Mouse (Mus musculus) fat pad, adult 2 months (tissue): Measurements from ENCODE around the gene Tceal9.
"Not testable (repeated sequence)": the region's sequence is repeated elsewhere in the genome, so short reads cannot be mapped to it uniquely, and the experiment has no call there.

Experiments used
- DNase-seq: peaks from one replicate; pipeline ENCODE4 v3.0.0-alpha.2; 2011; ENCODE audit warnings: low read depth, low spot score; ENCODE audit errors: extremely low read depth

Gene Tceal9

DNA sequence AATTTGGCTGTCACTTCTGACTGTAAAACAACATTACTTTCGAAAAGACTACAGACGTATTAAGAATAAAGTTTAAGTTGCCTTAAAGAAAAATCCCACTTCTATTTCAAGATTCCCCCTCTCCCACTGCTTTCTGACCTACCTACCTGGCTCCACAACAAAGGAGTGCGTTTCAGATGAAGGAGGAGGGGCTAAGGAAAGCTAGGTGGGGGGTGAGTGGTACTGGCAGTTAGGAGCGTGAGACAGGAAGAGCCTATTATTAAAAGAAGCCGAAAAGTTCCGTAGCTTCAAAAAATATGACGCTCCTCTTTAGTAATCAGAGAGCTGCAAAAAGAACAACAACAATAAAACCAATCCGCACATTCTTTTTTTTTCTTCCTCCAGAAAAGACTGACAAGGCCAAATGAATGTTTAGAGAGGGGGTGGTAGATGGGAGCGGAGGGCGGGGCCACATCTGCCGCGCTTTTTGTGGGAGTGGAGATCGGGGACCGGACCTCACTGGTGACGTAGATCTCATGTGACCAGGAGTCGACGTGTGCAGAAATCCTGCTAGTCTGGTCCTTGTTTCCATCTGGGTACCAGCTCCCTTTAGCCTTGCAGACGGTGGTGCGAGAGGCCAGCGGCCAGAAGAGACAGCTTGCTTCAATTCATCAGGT lies at the start of gene Tceal9:
Gene Tceal9, plus strand, starts transcription at position 506 of the 656 bp plus-strand sequence.
- no peak for DNase-seq

GRCm38 (mm10) chrX:136195193-136195944 lies 49.5 kb upstream of the Tceal9 start:
- DNase-seq, result no peak

DNA sequence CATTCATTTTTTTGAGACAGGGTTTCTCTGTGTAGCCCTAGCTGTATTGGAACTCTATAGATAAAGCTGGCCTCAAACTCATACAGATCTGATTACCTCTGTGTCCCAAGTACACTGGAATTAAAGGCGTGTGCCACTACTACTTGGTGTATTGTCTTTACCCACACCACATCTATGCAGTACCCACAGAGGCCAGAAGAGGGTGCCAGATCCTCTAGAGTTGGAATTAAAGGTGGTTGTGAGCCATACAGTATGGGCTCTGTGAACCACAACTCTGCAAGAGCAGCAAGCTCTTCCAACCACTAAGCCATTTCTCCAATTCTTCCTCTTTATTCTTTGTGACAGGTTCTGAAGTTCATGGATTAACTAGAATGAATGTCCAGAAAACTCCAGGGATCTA lies 48.0 kb upstream of the Tceal9 start:
- DNase-seq, result no peak

DNA sequence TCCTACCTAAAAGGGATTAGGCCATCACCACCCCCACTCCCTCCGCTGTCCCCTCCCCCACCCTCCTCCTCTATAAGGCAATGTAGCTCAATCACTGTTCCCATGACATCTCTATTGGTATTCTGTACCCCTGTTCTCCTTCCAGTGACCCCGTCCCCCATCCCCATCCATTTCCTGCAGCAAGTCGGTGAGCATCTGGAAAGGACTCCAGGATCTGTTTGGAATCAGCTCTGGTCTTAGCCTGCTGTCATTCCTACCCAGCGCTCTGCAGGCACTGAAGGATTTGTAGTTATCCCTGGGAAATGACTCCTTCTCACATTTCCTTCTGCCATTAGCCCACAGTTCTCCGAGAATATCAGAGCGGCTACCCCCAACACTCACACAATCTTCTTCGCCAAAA lies 41.6 kb upstream of the Tceal9 start:
- DNase-seq, result no peak

GRCm38 (mm10) chrX:136203664-136204066 lies 41.2 kb upstream of the Tceal9 start, which contains the start of gene Tceal5:
Gene Tceal5, minus strand, starts transcription at chrX:136203876.
- DNase-seq, result no peak

DNA sequence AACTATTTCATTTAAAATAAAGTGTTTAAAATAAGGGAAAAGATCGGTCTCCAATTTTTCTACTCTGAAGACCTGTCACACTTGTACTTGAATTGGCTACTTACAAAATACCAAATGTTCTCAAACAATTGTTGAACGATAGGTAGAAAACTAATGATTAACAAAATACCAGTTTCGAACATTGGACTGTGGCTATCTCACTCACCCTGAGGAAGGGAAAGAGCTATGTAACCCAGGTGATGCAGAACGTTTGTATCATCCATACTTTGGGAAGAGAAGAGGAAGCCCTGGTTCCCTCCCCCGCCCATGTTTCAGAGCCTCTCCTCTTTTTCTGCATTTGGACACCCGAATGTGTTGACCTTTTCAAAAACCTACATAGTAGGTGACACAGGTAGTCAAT lies 40.5 kb upstream of the Tceal9 start:
- no peak for DNase-seq

DNA sequence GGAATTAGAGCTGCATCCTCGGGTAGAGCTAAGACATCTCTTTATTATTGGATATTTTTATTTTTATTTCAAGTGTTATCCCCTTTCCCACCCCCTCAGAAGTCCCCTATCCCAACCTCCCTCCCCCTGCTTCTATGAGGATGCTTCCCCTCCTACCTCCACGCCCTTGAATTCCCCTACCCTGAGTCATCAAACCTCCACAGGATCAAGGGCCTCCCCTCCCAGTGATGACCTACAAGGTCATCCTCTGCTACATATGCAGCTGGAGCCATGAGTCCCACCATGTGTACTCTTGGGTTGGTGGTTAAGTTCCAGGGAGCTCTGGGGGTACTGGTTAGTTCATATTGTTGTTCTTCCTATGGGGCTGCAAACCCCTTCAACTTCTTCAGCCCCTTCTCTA lies 31.5 kb upstream of the Tceal9 start:
- no peak for DNase-seq

DNA sequence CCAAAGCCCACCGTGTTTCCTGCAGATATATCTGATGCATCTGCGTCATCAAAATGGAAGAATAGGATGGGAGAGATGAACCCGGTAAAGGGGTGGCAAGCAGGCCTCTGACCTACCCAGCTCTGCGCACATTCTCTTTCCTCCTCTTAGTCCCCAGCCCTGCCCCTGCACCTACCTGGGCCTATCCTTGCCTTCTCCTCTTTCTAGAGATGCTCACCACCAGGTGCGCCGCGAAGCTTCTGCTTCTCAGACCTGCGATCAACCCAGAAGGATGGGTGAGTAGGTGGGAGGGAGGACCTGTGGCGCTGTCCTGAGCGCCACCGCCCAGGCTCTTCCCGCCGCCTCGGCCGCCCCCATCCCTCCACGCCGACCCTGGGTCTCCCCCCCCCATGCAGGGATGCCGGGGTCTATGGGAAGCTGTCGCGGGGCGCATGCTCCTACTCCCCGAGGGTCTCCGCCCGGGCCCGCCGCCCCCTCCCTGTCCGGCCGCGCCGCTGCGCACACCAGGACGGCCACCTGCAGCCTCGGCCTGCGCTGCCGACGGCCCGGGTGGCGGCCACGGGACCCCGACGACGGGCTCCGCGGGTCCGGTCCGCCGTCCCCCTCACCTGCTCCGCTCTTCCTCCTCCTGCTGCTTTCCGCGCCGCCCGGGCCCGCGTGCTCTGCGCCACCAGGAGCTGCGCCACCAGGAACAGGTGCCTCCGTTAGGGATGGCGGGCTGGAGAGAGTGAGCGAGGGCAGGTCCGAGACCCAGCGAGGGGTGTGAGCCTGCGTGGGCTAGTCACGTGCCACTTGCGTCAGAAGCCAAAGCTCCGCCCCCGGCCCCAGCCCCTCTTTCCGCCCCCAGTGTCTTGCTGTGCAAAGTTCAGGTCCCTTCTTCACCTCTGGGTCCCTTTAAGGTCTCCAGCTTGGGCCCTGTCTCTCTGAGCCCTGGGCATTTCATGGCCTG lies 29.9 kb upstream of the Tceal9 start, which contains the start of the genes Tceal7 and Bex1:
Gene Tceal7, plus strand, starts transcription at position 51 of the 949 bp plus-strand sequence.
Gene Bex1, minus strand, starts transcription at position 785 of the 949 bp plus-strand sequence.
- DNase-seq, result not testable (repeated sequence)

DNA sequence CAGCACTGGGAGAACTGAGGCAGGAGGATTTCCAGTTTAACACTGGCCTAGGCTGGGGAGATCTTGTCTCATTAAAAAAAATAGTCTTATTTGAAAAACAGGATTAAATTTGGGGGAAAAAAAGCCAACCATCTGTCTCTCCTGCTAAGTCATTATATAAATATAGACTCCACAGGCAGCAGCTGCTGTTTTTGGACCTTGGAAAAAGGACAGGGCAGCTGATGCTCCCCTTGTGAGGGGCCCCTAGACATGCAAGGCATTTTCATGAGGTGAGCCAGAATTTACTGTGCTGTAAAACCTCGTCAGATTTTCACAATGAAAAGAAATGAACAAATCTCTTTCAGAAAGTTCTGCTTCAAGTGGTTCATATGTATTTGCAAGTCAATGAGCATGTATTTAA lies 28.6 kb upstream of the Tceal9 start:
- DNase-seq, result no peak

GRCm38 (mm10) chrX:136223714-136224113 lies 21.2 kb upstream of the Tceal9 start:
- no peak for DNase-seq

DNA sequence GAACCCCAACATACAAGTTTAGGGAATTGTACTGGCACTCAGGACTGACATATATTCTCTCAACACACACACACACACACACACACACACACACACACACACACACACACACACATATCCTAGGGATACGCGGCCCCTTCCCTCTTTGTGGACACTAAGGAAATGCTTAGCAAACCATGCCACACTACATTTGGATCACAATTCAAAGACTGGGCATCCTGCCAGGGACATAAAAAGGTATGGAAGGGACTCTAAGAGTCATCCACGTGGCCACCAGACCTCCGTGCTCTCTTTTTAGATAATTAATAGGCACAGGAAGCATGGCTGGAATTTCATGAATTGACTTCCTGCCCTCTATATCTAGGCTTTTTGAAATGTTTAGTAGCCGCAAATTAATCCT lies 17.1 kb upstream of the Tceal9 start:
- DNase-seq, result no peak

DNA sequence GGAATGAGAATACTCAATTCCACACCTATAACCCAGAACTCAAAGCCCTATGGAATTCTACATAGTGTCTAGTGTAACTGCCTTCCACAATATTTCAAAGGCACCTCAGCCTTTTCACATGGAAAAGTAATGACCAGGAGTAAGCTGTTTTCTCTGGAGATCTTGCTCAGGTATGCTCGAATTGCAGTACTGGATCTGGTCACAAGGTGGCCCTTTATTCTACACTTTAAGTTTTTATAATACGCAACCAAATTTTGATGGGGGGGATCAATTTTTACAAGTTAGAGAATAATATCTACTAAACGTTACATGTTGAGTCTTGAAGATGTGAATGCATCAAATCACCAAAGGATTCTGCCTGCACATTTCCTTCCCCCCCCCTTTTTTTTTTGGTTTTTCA lies 6.8 kb upstream of the Tceal9 start:
- DNase-seq, result no peak

GRCm38 (mm10) chrX:136243181-136243580 lies 1.7 kb upstream of the Tceal9 start:
- DNase-seq, result no peak

GRCm38 (mm10) chrX:136245521-136246071 lies 717 bp downstream of the Tceal9 start:
- no peak for DNase-seq

- DNase-seq, result peak; percentile 65
Measured at GRCm38 (mm10) chrX:136248811-136249210, 3.9 kb downstream of the Tceal9 start.

GRCm38 (mm10) chrX:136249671-136250070 lies 4.8 kb downstream of the Tceal9 start:
- no peak for DNase-seq

- DNase-seq, result no peak
Measured at GRCm38 (mm10) chrX:136252023-136252729, 7.3 kb downstream of the Tceal9 start.

GRCm38 (mm10) chrX:136267720-136268119 lies 22.8 kb downstream of the Tceal9 start:
- DNase-seq, result no peak

- no peak for DNase-seq
Measured at GRCm38 (mm10) chrX:136268173-136268572, 23.3 kb downstream of the Tceal9 start.

- DNase-seq, result not testable (repeated sequence)
Measured at GRCm38 (mm10) chrX:136269743-136270392, 25.0 kb downstream of the Tceal9 start, which contains the start of gene Bex3. Gene Bex3, plus strand, starts transcription at chrX:136270253.
